Mouse (Mus musculus) kidney, postnatal 14 days (tissue): Measurements from ENCODE around the gene Draxin.
"Not testable (repeated sequence)": the region's sequence is repeated elsewhere in the genome, so short reads cannot be mapped to it uniquely, and the experiment has no call there.

Source experiments
- DNase-seq: peaks from one replicate; pipeline ENCODE4 v3.0.0; 2022; ENCODE audit warnings: mixed read lengths

Draxin gene

GRCm38 (mm10) chr4:148130561-148131413, at the start of gene Draxin:
Draxin (minus strand) TSS chr4:148130698.
- peak; percentile 70 for DNase-seq

- no peak for DNase-seq
Measured at GRCm38 (mm10) chr4:148177716-148178115, 47.2 kb upstream of the Draxin start.

- DNase-seq = not testable (repeated sequence)
Measured at GRCm38 (mm10) chr4:148176603-148177002, 46.1 kb upstream of the Draxin start.

- DNase-seq = no peak
Measured at GRCm38 (mm10) chr4:148174495-148174862, 44.0 kb upstream of the Draxin start.

GRCm38 (mm10) chr4:148173811-148174494, 43.5 kb upstream of the Draxin start:
- no peak for DNase-seq

- DNase-seq = no peak
Measured at GRCm38 (mm10) chr4:148171261-148171660, 40.8 kb upstream of the Draxin start.

GRCm38 (mm10) chr4:148170842-148171241, 40.3 kb upstream of the Draxin start:
- peak; percentile 43 for DNase-seq

GRCm38 (mm10) chr4:148169586-148169985, 39.1 kb upstream of the Draxin start:
- no peak for DNase-seq

GRCm38 (mm10) chr4:148168287-148168686, 37.8 kb upstream of the Draxin start:
- peak; percentile 52 for DNase-seq

- peak; percentile 71 for DNase-seq
Measured at GRCm38 (mm10) chr4:148166986-148167385, 36.5 kb upstream of the Draxin start.

GRCm38 (mm10) chr4:148166431-148166830, 35.9 kb upstream of the Draxin start:
- no peak for DNase-seq

- no peak for DNase-seq
Measured at GRCm38 (mm10) chr4:148165551-148165950, 35.1 kb upstream of the Draxin start.

- DNase-seq = no peak
Measured at GRCm38 (mm10) chr4:148164461-148164860, 34.0 kb upstream of the Draxin start.

- DNase-seq = peak; percentile 88
Measured at GRCm38 (mm10) chr4:148164002-148164439, 33.5 kb upstream of the Draxin start.

- DNase-seq = no peak
Measured at GRCm38 (mm10) chr4:148160436-148161390, 30.2 kb upstream of the Draxin start, which contains the start of the genes Fbxo44 and Fbxo2. Fbxo44 (minus strand) TSS chr4:148160482. Fbxo2 (plus strand) TSS chr4:148160621.

- peak; percentile 96 for DNase-seq
Measured at GRCm38 (mm10) chr4:148159544-148160435, 29.3 kb upstream of the Draxin start.

GRCm38 (mm10) chr4:148158436-148159348, 28.2 kb upstream of the Draxin start:
- DNase-seq = no peak

GRCm38 (mm10) chr4:148154982-148155381, 24.5 kb upstream of the Draxin start:
- DNase-seq = no peak

GRCm38 (mm10) chr4:148154006-148154405, 23.5 kb upstream of the Draxin start:
- DNase-seq = no peak

GRCm38 (mm10) chr4:148152547-148152946, 22.0 kb upstream of the Draxin start:
- DNase-seq = no peak
